Mouse (Mus musculus): ENCODE measurements around the gene Fyb2.

Fyb2 gene

GRCm38 (mm10) chr4:104918017-104918416 is 4.8 kb downstream of the Fyb2 start:
- TF ChIP-seq GATA4 (IDR thresholded peaks at IDR 0.05; ENCODE audit: insufficient replicate concordance, low read length) = no peak

DNA sequence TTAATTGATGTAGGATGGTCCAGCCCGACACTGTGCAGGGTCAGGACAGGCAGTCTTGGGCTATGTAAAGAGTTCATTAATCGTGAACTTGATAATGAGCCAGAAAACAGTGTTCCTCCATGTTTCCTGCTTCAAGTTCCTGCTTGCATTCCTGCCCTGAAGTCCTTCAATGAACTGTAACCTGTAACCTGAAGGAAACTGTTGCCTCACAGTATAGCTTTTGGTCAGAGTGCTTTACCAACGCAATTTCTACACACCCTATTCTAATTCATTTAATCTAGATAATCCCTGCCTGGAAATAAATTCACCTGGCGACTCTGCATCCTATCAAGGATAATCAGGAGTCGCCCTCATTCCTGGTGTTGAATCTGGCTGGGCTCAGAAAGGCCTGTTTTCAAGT is 12.1 kb downstream of the Fyb2 start:
- no peak for TF ChIP-seq GATA4 (IDR thresholded peaks at IDR 0.05; ENCODE audit: insufficient replicate concordance, low read length)

- no peak for TF ChIP-seq GATA4 (IDR thresholded peaks at IDR 0.05; ENCODE audit: insufficient replicate concordance, low read length)
Measured at GRCm38 (mm10) chr4:104929165-104929564, 15.9 kb downstream of the Fyb2 start.

- TF ChIP-seq GATA4 (IDR thresholded peaks at IDR 0.05; ENCODE audit: insufficient replicate concordance, low read length) = no peak
Measured at GRCm38 (mm10) chr4:104933620-104934019, 20.4 kb downstream of the Fyb2 start.

DNA sequence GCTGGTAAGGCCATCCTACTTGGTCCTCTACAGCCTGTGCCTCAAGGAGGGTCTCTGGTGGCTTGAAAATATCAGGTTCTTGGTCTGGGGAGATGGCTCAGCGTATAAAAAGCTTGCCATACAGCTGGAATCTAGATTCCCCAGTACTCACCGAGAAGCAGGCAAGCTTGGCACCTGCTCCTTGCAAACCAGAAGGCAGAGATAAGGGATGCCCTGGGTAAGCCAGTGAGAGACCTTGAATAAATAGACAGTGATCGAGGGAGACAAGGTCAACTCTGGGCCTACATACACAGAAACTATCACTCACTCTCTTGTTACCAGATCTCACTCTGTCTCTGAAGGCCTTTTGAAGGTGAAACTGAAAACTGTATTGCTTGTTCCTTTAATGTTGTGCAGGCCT is 21.7 kb downstream of the Fyb2 start:
- peak; percentile 60; the same call in 1 of the 2 replicates for TF ChIP-seq GATA4 (IDR thresholded peaks at IDR 0.05; ENCODE audit: insufficient replicate concordance, low read length)

- TF ChIP-seq GATA4 (IDR thresholded peaks at IDR 0.05; ENCODE audit: insufficient replicate concordance, low read length) = no peak
Measured at GRCm38 (mm10) chr4:104935436-104935835, 22.2 kb downstream of the Fyb2 start.

DNA sequence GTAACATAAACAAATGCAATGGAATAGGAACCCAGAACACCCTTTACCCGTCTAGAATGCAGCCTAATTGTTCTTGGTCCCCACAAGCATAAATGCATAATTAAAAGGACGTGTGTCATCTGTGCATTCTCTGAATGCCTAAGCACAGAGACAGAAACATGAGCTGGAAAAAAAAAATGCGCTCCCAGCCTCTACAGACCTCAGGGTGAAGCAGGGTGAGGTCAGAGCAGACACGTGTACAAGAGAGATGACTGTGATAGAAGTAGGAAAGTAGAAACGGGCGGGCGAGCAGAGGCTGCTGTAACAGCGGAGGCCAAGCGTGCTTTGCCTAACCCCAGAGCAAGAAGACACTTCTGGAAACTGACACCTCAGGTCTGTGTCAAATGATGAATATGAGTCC is 22.8 kb downstream of the Fyb2 start:
- no peak for TF ChIP-seq GATA4 (IDR thresholded peaks at IDR 0.05; ENCODE audit: insufficient replicate concordance, low read length)

- no peak for TF ChIP-seq GATA4 (IDR thresholded peaks at IDR 0.05; ENCODE audit: insufficient replicate concordance, low read length)
Measured at GRCm38 (mm10) chr4:104939535-104939934, 26.3 kb downstream of the Fyb2 start.

- no peak for TF ChIP-seq GATA4 (IDR thresholded peaks at IDR 0.05; ENCODE audit: insufficient replicate concordance, low read length)
Measured at GRCm38 (mm10) chr4:104941895-104942294, 28.6 kb downstream of the Fyb2 start.

GRCm38 (mm10) chr4:104944482-104944881 is 31.2 kb downstream of the Fyb2 start:
- TF ChIP-seq GATA4 (IDR thresholded peaks at IDR 0.05; ENCODE audit: insufficient replicate concordance, low read length) = no peak

DNA sequence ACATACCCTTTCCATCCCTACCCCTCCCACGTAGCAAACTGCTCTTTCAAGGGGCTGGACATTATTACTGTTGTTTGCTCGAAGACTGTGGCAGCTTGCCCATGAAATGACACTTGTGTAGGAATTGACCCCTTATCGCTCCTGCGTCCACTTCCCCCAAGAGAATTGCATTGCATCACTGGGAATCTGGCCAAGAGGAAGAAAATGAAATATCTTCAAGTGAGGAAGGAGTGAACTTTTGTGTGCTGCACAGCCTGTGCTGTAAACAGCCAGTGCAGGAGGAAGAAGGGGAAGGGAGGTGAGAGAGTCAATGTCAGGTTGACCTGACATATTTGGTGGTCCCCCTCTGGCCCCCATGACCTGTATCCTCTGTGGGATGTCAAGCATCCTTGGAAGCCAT is 35.6 kb downstream of the Fyb2 start:
- TF ChIP-seq GATA4 (IDR thresholded peaks at IDR 0.05; ENCODE audit: insufficient replicate concordance, low read length) = no peak

DNA sequence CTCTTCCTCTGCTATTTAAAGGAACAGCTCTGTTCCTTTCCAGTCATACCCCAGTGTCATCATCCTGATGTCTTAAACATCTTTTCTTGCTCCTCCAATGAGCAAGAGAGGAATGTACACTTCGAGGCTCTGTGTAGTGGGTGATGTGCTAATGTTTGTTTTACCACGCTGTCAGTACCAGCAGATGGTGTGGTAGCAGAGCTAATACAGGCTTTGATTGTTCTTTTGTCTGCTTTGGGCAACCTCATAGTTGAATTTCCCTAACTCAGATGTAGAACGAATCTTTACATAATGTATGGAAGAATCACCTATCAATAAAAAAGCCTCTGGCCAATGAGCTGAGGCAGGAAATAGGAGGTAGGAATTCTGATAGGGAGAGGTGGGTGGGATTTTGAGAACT is 36.0 kb downstream of the Fyb2 start:
- TF ChIP-seq GATA4 (IDR thresholded peaks at IDR 0.05; ENCODE audit: insufficient replicate concordance, low read length) = no peak

- no peak for TF ChIP-seq GATA4 (IDR thresholded peaks at IDR 0.05; ENCODE audit: insufficient replicate concordance, low read length)
Measured at GRCm38 (mm10) chr4:104951280-104951878, 38.1 kb downstream of the Fyb2 start.

- no peak for TF ChIP-seq GATA4 (IDR thresholded peaks at IDR 0.05; ENCODE audit: insufficient replicate concordance, low read length)
Measured at GRCm38 (mm10) chr4:104956691-104957090, 43.4 kb downstream of the Fyb2 start.

- no peak for TF ChIP-seq GATA4 (IDR thresholded peaks at IDR 0.05; ENCODE audit: insufficient replicate concordance, low read length)
Measured at GRCm38 (mm10) chr4:104961431-104961830, 48.2 kb downstream of the Fyb2 start.

GRCm38 (mm10) chr4:104972606-104973005 is 59.4 kb downstream of the Fyb2 start:
- no peak for TF ChIP-seq GATA4 (IDR thresholded peaks at IDR 0.05; ENCODE audit: insufficient replicate concordance, low read length)

DNA sequence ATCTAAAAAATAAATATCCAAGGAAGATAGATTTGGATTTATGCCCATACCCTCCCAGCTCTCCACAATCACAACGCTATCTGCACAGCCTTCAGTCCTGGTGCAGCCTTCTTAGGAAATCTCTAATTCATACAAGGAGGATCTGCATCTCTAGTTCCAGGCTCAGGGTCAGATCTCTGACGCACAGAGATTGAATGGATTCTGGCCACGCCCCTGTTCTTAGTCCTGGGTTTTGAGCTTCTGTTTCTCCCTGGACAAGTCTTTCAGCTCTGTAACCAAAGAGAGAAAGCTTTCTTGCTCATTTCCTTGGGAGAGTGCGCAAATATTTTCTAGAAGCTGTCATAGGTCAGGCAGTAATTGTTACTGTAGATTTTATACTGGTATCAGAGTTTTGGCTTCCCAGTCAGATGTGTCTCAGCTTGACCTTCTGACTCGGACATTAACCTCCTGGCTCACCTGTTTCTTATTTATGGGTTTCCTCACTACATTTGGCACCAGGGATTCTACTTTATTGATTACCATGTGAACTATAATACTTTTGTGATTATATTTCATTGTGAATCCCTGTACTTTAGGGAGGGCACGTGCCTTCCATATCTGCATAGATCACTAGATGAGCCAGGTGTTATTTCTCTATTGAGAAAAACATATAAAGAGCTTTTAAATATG is 62.0 kb downstream of the Fyb2 start:
- TF ChIP-seq GATA4 (IDR thresholded peaks at IDR 0.05; ENCODE audit: insufficient replicate concordance, low read length) = no peak

Measured in liver, adult (tissue).